Mouse (Mus musculus) heart, embryonic 16.5 days (tissue): ENCODE measurements around the gene Ahr. TPM values are rescaled to one million over a fixed set of nuclear protein-coding genes. Genes with fewer than 3 reads are reported as not detected.

Source experiments
- ATAC-seq: fragments of 200-750 bp; cut with Nextera tagmentation; replicated peaks from 2 replicates; pipeline ENCODE4 v1.8.0; 2017; ENCODE audit warnings: moderate number of reproducible peaks; ENCODE audit not compliant: insufficient read depth, low FRiP score; ENCODE audit errors: extremely low read depth
- H3K27ac ChIP-seq: fragments of 300-500 bp; sonication (generic); 2 replicates; pipeline ENCODE4 v1.5.1; 2014; ENCODE audit warnings: mild to moderate bottlenecking, low read length, control low read depth, moderate library complexity
- H3K27me3 ChIP-seq: fragments of 300-500 bp; sonication (generic); 2 replicates; pipeline ENCODE4 v1.6.1; 2014; ENCODE audit warnings: low read length, mixed read lengths; ENCODE audit not compliant: control insufficient read depth, insufficient read depth
- H3K36me3 ChIP-seq: fragments of 300-500 bp; sonication (generic); 2 replicates; pipeline ENCODE4 v1.6.1; 2014; ENCODE audit not compliant: control insufficient read depth, insufficient read depth
- H3K4me1 ChIP-seq: fragments of 300-500 bp; sonication (generic); 2 replicates; pipeline ENCODE4 v1.6.1; 2014; ENCODE audit warnings: low read length, mixed read lengths; ENCODE audit not compliant: control insufficient read depth, insufficient read depth
- H3K4me2 ChIP-seq: fragments of 300-500 bp; sonication (generic); 2 replicates; pipeline ENCODE4 v1.6.1; 2014; ENCODE audit warnings: low read depth, mild to moderate bottlenecking, control low read depth, low read length
- H3K4me3 ChIP-seq: fragments of 300-500 bp; sonication (generic); 2 replicates; pipeline ENCODE4 v1.5.1; 2014; ENCODE audit warnings: mild to moderate bottlenecking, control low read depth, low read length
- H3K9ac ChIP-seq: fragments of 300-500 bp; sonication (generic); 2 replicates; pipeline ENCODE4 v1.6.1; 2014; ENCODE audit warnings: low read length, control low read depth
- H3K9me3 ChIP-seq: fragments of 300-500 bp; sonication (generic); replicated peaks from 2 replicates; pipeline ENCODE4 v1.6.1; 2016; ENCODE audit warnings: low read length; ENCODE audit not compliant: control insufficient read depth
- WGBS: fragments of 180-500 bp; shearing (Covaris S2); extraction: QIAGEN DNeasy Blood & Tissue Kit; methylation state at CpG from one replicate; pipeline ENCODE4 v1.1.7; 2014; 5-methylcytosine and 5-hydroxymethylcytosine counted together
- polyA plus RNA-seq: library from polyadenylated mRNA; unstranded; fragments of >200 nt; fragmentation: Nextera tagmentation; extraction: Ambion mirVana; gene quantifications from 2 replicates; pipeline ENCODE4 v1.2.1, GENCODE M21; 2015

Gene Ahr
- polyA plus RNA-seq, 1 experiment from 2014 or later: 4.1 TPM

DNA sequence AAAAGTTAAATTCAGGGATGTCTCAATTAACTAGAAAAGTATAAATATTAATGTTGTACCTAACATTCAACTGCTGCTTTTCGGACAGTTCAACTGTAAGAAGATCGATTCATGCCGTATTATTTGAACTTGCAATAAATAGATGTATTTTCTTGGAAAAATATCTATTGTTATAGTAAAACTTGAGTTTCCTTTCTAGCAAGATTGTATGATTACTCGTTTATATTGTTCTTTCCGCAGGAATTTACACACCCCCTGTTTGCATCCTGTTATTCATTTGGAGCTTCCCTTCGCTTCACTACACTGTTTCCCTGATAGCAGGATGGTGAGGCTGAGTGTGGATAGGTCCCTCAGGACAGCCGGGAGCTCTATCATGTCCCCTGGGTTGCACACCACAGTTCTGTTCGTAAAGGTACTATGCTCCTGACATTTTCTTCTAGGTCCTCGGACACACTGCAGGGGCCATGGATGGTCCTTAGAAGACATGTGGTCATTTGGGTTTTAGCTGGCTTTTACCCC lies 12.2 kb downstream of the Ahr start:
- no peak; the same call in 1 of the 2 replicates for ATAC-seq
- H3K27ac ChIP-seq: no peak overlapping the region

DNA sequence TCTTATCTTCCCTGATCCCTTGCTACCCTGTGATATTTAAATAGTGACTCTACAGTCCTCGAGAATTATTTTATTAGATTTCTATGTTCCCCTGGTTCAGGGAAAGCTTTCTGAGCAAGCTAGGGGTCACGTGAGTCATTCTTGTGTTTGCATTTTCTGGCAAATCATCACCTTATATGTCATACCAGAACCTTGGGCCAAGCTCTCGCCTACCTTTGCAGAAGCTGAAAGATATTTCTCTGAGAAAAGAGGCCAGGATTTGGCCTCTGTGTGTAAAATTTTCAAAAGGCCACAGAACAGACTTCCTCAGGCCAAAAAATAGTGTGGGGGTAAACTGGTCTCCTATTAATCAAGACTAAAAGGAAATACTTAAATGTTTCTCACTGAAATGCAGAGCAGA lies 19.2 kb downstream of the Ahr start:
- Histone ChIP-seq H3K9ac (no peak overlapping the region), H3K9me3 (no peaks in the 10 kb centered on the region), H3K27me3 (no peaks in the 10 kb centered on the region), H3K4me3 (no peak overlapping the region), H3K4me2 (no peak overlapping the region), H3K4me1 (peaks cover 3% of the 10 kb centered on the region; the same call in 1 of the 2 replicates), H3K27ac (no peak overlapping the region), H3K36me3 (no peaks in the 10 kb centered on the region)
- WGBS: 45% methylated on average over 3 of the region's 3 CpGs
- ATAC-seq: no peak

More for the DNA sequence above, 12.2 kb downstream of the Ahr start:
- Histone ChIP-seq H3K36me3 (no peaks in the 10 kb centered on the region), H3K9me3 (no peaks in the 10 kb centered on the region), H3K9ac (no peak overlapping the region), H3K4me3 (no peak overlapping the region), H3K27me3 (no peaks in the 10 kb centered on the region), H3K4me1 (no peaks in the 10 kb centered on the region), H3K4me2 (no peak overlapping the region)
- 76% methylated on average over 9 of the region's 9 CpGs for WGBS

DNA sequence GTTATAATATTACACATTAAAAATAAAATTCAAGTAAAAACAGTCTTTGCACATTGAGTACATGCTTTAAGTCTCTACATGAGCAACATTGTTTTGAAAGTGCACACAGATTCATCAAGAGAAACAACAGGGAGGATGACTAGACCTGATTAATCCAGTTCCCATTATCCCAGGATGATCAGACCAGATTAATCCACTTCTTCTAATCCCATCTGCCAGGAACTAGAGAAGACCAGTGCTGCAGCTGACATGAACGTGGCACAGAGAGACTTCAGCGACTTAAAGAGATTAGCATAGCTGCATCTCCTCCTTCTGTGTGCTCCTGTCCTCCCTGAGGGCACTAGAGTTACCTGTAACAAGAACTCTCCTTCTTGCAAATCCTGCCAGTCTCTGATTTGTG lies 20.2 kb downstream of the Ahr start:
- peaks cover 3% of the 10 kb centered on the region; the same call in 1 of the 2 replicates for H3K4me1 ChIP-seq
- H3K27me3 ChIP-seq: no peaks in the 10 kb centered on the region
- no peak overlapping the region for H3K4me2 ChIP-seq
- no peak overlapping the region for H3K27ac ChIP-seq
- H3K36me3 ChIP-seq: no peaks in the 10 kb centered on the region
- H3K9ac ChIP-seq: no peak overlapping the region
- ATAC-seq: no peak
- H3K4me3 ChIP-seq: no peak overlapping the region
- H3K9me3 ChIP-seq: no peaks in the 10 kb centered on the region
- WGBS: 59% methylated on average over 2 of the region's 2 CpGs

DNA sequence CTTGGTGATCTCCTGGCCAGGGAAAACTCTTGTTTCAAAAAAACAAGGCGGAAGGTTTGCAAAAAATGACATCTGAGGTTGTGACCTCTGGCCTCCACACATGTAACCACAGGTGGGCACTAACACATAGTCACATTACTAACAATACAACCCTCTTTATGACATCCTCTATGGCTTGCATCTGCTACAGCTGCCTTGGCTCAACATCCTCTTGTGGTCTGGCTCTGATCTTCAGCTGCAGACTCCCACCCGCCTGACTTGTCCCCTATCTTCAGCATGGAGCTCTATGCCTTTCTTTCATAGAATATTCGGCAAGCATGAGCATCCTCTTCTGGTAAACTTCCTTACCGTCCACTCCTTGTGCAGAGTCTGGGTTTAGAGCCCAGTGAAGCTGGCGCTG lies 24.1 kb downstream of the Ahr start:
- Histone ChIP-seq H3K4me1 (no peaks in the 10 kb centered on the region), H3K9me3 (no peaks in the 10 kb centered on the region), H3K27ac (no peak overlapping the region), H3K9ac (no peak overlapping the region), H3K27me3 (no peaks in the 10 kb centered on the region), H3K4me3 (no peak overlapping the region), H3K4me2 (no peak overlapping the region), H3K36me3 (no peaks in the 10 kb centered on the region)
- 81% methylated on average over 5 of the region's 5 CpGs for WGBS
- ATAC-seq: 0 out of 2 replicates have a peak, but pooled peaks have one; percentile 28

DNA sequence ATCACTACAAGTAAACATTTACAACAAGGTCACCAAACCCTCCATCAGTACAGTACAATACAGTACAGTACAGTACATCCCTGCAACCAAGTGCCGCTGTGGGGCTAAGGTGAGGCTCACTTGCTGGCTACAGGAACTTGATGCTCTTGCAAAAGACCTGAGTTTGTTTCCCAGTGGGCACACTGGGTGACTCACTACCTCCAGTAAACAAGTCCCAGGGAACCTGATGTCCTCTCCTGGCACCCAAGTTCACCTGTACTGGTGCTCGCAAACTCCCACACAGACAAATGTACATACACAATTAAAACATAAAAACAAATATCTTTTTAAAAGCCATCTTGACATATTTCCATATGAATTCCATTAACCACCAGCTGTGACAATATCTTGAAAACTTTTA lies 28.5 kb downstream of the Ahr start:
- Histone ChIP-seq H3K9me3 (no peaks in the 10 kb centered on the region), H3K27ac (no peak overlapping the region), H3K4me2 (no peak overlapping the region), H3K36me3 (peaks cover 3% of the 10 kb centered on the region; the same call in 1 of the 2 replicates), H3K9ac (no peak overlapping the region), H3K27me3 (no peaks in the 10 kb centered on the region), H3K4me1 (no peaks in the 10 kb centered on the region), H3K4me3 (no peak overlapping the region)
- 97% methylated on average over 2 of the region's 2 CpGs for WGBS
- no peak for ATAC-seq

DNA sequence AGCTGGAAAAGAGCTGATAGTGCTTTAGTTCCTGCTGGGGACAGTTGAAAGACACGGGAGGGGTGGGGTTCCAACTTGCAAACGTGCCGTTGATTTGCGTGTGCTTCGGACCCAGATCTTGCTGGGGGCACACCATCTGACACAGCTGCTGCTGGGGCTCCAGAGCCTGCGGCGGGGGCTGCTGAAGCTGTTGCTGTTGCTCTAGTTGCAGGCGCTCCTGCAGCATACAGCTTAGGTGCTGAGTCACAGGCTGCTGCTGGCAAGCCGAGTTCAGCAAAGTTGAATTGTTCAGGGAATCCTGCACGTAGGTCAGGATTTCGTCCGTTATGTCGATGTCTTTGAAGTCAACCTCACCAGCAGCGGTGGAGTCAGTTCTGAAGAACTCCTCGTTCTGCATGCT lies 30.8 kb downstream of the Ahr start:
- no peak overlapping the region for H3K27ac ChIP-seq
- H3K4me3 ChIP-seq: no peak overlapping the region
- WGBS: 79% methylated on average over 15 of the region's 15 CpGs
- ATAC-seq: no peak
- peaks cover 3% of the 10 kb centered on the region; the same call in 1 of the 2 replicates for H3K36me3 ChIP-seq
- H3K9ac ChIP-seq: no peak overlapping the region
- H3K4me2 ChIP-seq: no peak overlapping the region
- no peaks in the 10 kb centered on the region for H3K27me3 ChIP-seq
- H3K9me3 ChIP-seq: no peaks in the 10 kb centered on the region
- H3K4me1 ChIP-seq: no peaks in the 10 kb centered on the region

DNA sequence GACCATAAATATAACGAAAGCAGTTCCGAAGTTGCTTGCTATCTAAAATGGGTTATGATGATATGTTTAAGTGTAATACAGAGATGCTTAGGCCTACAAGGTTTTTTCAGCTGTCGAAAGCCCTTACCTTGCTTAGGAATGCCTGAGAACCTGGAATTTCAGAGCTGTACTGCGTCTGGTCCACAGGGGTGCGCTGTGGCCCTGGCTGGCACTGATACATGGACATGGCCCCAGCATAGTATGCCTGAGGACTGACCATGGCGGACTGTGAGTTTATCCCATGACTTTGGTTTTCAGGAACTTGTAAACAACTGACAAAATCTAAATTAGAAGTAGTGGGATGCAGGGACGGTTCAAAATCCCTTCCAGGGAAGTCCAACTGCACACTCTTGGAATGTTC lies 31.3 kb downstream of the Ahr start:
- no peak overlapping the region for H3K4me3 ChIP-seq
- H3K27me3 ChIP-seq: no peaks in the 10 kb centered on the region
- 79% methylated on average over 7 of the region's 7 CpGs for WGBS
- no peaks in the 10 kb centered on the region for H3K4me1 ChIP-seq
- H3K36me3 ChIP-seq: peaks cover 3% of the 10 kb centered on the region; the same call in 1 of the 2 replicates
- H3K9me3 ChIP-seq: no peaks in the 10 kb centered on the region
- no peak for ATAC-seq
- no peak overlapping the region for H3K9ac ChIP-seq
- H3K27ac ChIP-seq: no peak overlapping the region
- no peak overlapping the region for H3K4me2 ChIP-seq

DNA sequence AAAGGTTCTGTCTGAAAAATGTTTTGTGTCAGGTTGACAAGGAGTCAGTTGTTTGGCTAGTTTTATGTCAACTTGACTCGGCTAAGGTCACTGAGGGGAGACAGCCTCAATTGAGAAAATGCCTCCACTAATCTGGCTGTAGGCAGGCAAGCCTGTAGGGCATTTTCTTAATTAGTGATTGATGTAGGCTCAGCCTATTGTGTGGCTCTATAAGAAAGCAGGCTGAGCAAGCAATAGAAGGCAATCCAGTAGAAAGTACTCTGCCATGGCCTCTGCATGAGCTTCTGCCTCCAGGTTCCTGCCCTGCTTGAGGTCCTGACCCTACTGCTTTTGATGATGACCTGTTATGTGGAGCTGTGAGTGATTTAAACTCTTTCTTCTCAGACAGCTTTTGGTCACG lies 33.4 kb downstream of the Ahr start:
- whole genome bisulfite sequencing: 66% methylated on average over 2 of the region's 2 CpGs

DNA sequence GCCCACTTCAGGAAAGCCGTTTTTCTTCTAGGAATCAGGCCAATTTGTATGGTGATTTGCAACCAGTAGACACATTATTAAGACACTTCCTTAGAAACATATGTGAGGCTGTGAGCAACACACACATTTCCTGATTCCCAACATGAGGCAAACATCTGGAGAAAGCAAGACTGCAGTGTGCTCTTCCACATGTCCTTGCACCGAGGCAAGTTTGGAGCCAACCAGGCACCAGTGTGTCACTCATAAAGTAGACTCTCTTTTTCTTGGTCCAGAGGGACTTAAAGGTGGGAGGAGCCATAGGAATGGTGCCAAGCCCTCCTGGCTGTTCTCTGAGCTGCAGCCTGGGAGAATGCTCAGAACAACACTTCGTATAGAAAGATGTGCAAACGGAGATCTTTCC lies 39.6 kb downstream of the Ahr start:
- 58% methylated on average over 4 of the region's 4 CpGs for WGBS
- H3K4me2 ChIP-seq: no peak overlapping the region
- H3K4me3 ChIP-seq: no peak overlapping the region
- ATAC-seq: peak; percentile 58
- no peaks in the 10 kb centered on the region for H3K9me3 ChIP-seq
- no peaks in the 10 kb centered on the region for H3K36me3 ChIP-seq
- no peaks in the 10 kb centered on the region for H3K4me1 ChIP-seq
- H3K27me3 ChIP-seq: no peaks in the 10 kb centered on the region
- H3K9ac ChIP-seq: no peak overlapping the region
- H3K27ac ChIP-seq: no peak overlapping the region

More for the DNA sequence above, 33.4 kb downstream of the Ahr start:
- no peak overlapping the region for H3K27ac ChIP-seq
- no peaks in the 10 kb centered on the region for H3K27me3 ChIP-seq
- no peak overlapping the region for H3K4me2 ChIP-seq
- no peaks in the 10 kb centered on the region for H3K9me3 ChIP-seq
- peaks cover 3% of the 10 kb centered on the region; the same call in 1 of the 2 replicates for H3K36me3 ChIP-seq
- ATAC-seq: no peak
- H3K9ac ChIP-seq: no peak overlapping the region
- H3K4me1 ChIP-seq: no peaks in the 10 kb centered on the region
- no peak overlapping the region for H3K4me3 ChIP-seq
